Mouse (Mus musculus) CH12.LX (cell line): ENCODE measurements around the gene Ncoa1. TPM values are rescaled to one million over a fixed set of nuclear protein-coding genes. Genes with fewer than 3 reads are reported as not detected.

Experiments used
- DNase-seq: peaks from one replicate; pipeline ENCODE4 v3.0.0-alpha.2; 2013; ENCODE audit errors: extremely low read depth
- H3K27ac ChIP-seq: 2 replicates; pipeline ENCODE4 v1.5.1; 2012; ENCODE audit warnings: low read depth, mild to moderate bottlenecking, control low read depth, moderate library complexity; ENCODE audit not compliant: insufficient read depth
- H3K27me3 ChIP-seq: replicated peaks from 2 replicates; pipeline ENCODE3; 2012; ENCODE audit warnings: inconsistent platforms
- H3K36me3 ChIP-seq, 2 experiments: replicated peaks in 1 of 2; 2 replicates each; pipeline versions ENCODE3 to v1.6.1; 2012; ENCODE audit warnings: inconsistent platforms in 1 of 2, low read length in 1 of 2, mild to moderate bottlenecking in 1 of 2, mixed read lengths in 1 of 2, moderate library complexity in 1 of 2; ENCODE audit not compliant: control insufficient read depth in 1 of 2, insufficient read depth in 1 of 2
- H3K4me1 ChIP-seq, 2 experiments: 2 replicates each; pipeline ENCODE4 v1.6.1; 2012; ENCODE audit warnings: inconsistent platforms in 1 of 2, moderate library complexity in 1 of 2; ENCODE audit not compliant: insufficient read depth in 2 of 2, control insufficient read depth in 1 of 2
- H3K4me2 ChIP-seq: 2 replicates; pipeline ENCODE4 v1.6.1; 2012; ENCODE audit warnings: low read depth, mild to moderate bottlenecking, control low read depth; ENCODE audit not compliant: poor library complexity, insufficient read depth, severe bottlenecking
- H3K4me3 ChIP-seq, 3 experiments: fragments of 150-350 bp in 1 of 3; sonication (generic) in 1 of 3; replicated peaks in 1 of 3; 2 replicates each; pipeline versions ENCODE3 to v1.5.1; 2011 to 2012; ENCODE audit warnings: low read depth in 2 of 3, low read length in 2 of 3, mild to moderate bottlenecking in 2 of 3, moderate library complexity in 2 of 3, control low read depth in 1 of 3, improper control_type of control experiment in 1 of 3, inconsistent platforms in 1 of 3, mixed read lengths in 1 of 3; ENCODE audit not compliant: poor library complexity in 1 of 3
- H3K79me2 ChIP-seq: replicated peaks from 2 replicates; pipeline ENCODE4 v1.6.1; 2012; ENCODE audit warnings: mild to moderate bottlenecking, moderate library complexity; ENCODE audit not compliant: control insufficient read depth, poor library complexity, insufficient read depth, severe bottlenecking; ENCODE audit errors: extremely low read depth
- H3K9ac ChIP-seq: 2 replicates; pipeline ENCODE4 v1.6.1; 2012; ENCODE audit warnings: low read depth, mild to moderate bottlenecking, control low read depth, moderate library complexity; ENCODE audit not compliant: insufficient read depth
- H3K9me3 ChIP-seq: replicated peaks from 2 replicates; pipeline ENCODE3; 2012; ENCODE audit warnings: low read length, inconsistent platforms, mixed read lengths
- CHD1 ChIP-seq: IDR thresholded peaks from 2 replicates; pipeline ENCODE4 v1.6.1; 2012; ENCODE audit warnings: low read depth, low read length, improper control_type of control experiment, inconsistent platforms
- ELF1 ChIP-seq: IDR thresholded peaks from 2 replicates; pipeline ENCODE4 v1.6.1; 2014; ENCODE audit warnings: low read depth, mild to moderate bottlenecking, inconsistent platforms, low read length, improper control_type of control experiment
- EP300 ChIP-seq: IDR thresholded peaks from 2 replicates; pipeline ENCODE4 v1.6.1; 2011; ENCODE audit warnings: low read length, improper control_type of control experiment
- GABPA ChIP-seq: IDR thresholded peaks from 2 replicates; pipeline ENCODE4 v1.6.1; 2012; ENCODE audit warnings: low read depth, low read length, improper control_type of control experiment, inconsistent platforms; ENCODE audit not compliant: insufficient replicate concordance
- JUND ChIP-seq: conservative IDR thresholded peaks from 2 replicates; pipeline ENCODE4 v1.6.1; 2011; ENCODE audit warnings: low read depth, low read length, improper control_type of control experiment
- KAT2A ChIP-seq: IDR thresholded peaks from 2 replicates; pipeline ENCODE4 v1.6.1; 2012; ENCODE audit warnings: low read length, improper control_type of control experiment, inconsistent platforms; ENCODE audit not compliant: insufficient replicate concordance
- MEF2A ChIP-seq: IDR thresholded peaks from 2 replicates; pipeline ENCODE4 v1.6.1; 2014; ENCODE audit warnings: low read depth, mild to moderate bottlenecking, inconsistent platforms, low read length, improper control_type of control experiment, borderline replicate concordance
- MXI1 ChIP-seq: IDR thresholded peaks from 2 replicates; pipeline ENCODE4 v1.6.1; 2011; ENCODE audit warnings: mild to moderate bottlenecking, low read depth, low read length, improper control_type of control experiment
- MYC ChIP-seq: IDR thresholded peaks from 2 replicates; pipeline ENCODE4 v1.6.1; 2011; ENCODE audit warnings: low read depth, mild to moderate bottlenecking, improper control_type of control experiment, low read length
- NELFE ChIP-seq: IDR thresholded peaks from 2 replicates; pipeline ENCODE4 v1.6.1; 2011; ENCODE audit warnings: low read depth, low read length, improper control_type of control experiment
- NRF1 ChIP-seq: IDR thresholded peaks from 2 replicates; pipeline ENCODE4 v1.6.1; 2014; ENCODE audit warnings: low read depth, mild to moderate bottlenecking, inconsistent platforms, low read length, improper control_type of control experiment, moderate library complexity
- RCOR1 ChIP-seq: conservative IDR thresholded peaks from 2 replicates; pipeline ENCODE4 v1.6.1; 2012; ENCODE audit warnings: low read depth, mild to moderate bottlenecking, inconsistent platforms, low read length, improper control_type of control experiment
- TCF12 ChIP-seq: IDR thresholded peaks from 2 replicates; pipeline ENCODE4 v1.6.1; 2014; ENCODE audit warnings: low read depth, mild to moderate bottlenecking, inconsistent platforms, low read length, improper control_type of control experiment
- USF2 ChIP-seq: conservative IDR thresholded peaks from 2 replicates; pipeline ENCODE4 v1.6.1; 2011; ENCODE audit warnings: low read depth, low read length, improper control_type of control experiment
- ZMIZ1 ChIP-seq: IDR thresholded peaks from 2 replicates; pipeline ENCODE4 v1.6.1; 2012; ENCODE audit warnings: low read depth, mild to moderate bottlenecking, inconsistent platforms, low read length, improper control_type of control experiment
- dilution Hi-C: fragments of 300-500 bp; cut with MboI; formaldehyde crosslinking; loops from 2 replicates; pipeline ENCODE4 v1.14.3; 2020; ENCODE audit warnings: low sequenced_read_pairs; ENCODE audit not compliant: extremely low pct_unique_long_range_greater_than_20kb, extremely low pct_ligation_motif_present
- in situ Hi-C: fragments of 300-500 bp; cut with MboI; formaldehyde crosslinking; loops from 3 replicates; pipeline ENCODE4 v1.14.3; 2019; ENCODE audit warnings: low sequenced_read_pairs, low pct_ligation_motif_present, low pct_unique_long_range_greater_than_20kb, mixed read lengths
- polyA plus RNA-seq: library from polyadenylated mRNA; unstranded; fragments of >175 nt; gene quantifications from 2 replicates; pipeline ENCODE4 v1.2.1, GENCODE M21; 2012; ENCODE audit warnings: low read depth; ENCODE audit not compliant: insufficient read length
- total RNA-seq, 2 experiments: library from RNA; depleted of rRNA; stranded (reverse); fragments of 300-350 nt in 1 of 2; fragments of >200 nt in 1 of 2; gene quantifications; 2 replicates each; pipeline ENCODE4 v1.2.3; 2012 to 2014

Gene Ncoa1
- total and polyA plus RNA-seq, 3 experiments, result 2.4 to 6.4 (median 4.2) TPM

DNA sequence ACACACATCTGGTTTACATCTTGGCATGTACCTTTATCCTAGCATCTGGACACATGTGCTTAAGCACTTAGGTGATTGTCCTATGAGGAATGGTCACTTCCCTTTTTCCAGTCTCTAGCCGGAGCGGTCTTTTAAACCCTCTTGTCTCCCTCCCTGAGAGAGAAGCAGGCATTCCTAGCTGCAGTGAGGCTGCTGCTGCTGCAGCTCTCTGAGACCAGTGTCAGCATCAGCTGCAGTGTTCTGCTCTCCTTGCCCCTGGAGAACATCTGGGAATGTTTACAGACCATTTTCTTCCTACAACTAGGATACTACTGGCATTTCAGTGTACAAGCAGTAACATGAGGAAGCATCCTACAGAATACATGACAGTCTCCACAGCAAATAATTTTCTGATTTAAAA is 133.8 kb downstream of the Ncoa1 start:
- no peaks in the 10 kb centered on the region for H3K27me3 ChIP-seq
- H3K36me3 ChIP-seq, result peaks cover 0 to 2% of the 10 kb centered on the region in 2 experiments
- H3K9me3 ChIP-seq, result no peaks in the 10 kb centered on the region
- dilution Hi-C loops (no loop called here), in situ Hi-C loops (no loop called here)
- TF ChIP-seq GABPA (no peak), NELFE (no peak), RCOR1 (no peak), MXI1 (no peak), EP300 (no peak), ZMIZ1 (no peak), NRF1 (no peak), USF2 (no peak), CHD1 (no peak), JUND (no peak), ELF1 (no peak)
- no peak overlapping the region for H3K4me3 ChIP-seq
- no peak overlapping the region for H3K9ac ChIP-seq
- H3K27ac ChIP-seq, result no peak overlapping the region
- no peaks in the 10 kb centered on the region for H3K4me1 ChIP-seq
- DNase-seq, result no peak
- H3K4me2 ChIP-seq, result no peak overlapping the region
- H3K79me2 ChIP-seq, result no peaks in the 10 kb centered on the region

DNA sequence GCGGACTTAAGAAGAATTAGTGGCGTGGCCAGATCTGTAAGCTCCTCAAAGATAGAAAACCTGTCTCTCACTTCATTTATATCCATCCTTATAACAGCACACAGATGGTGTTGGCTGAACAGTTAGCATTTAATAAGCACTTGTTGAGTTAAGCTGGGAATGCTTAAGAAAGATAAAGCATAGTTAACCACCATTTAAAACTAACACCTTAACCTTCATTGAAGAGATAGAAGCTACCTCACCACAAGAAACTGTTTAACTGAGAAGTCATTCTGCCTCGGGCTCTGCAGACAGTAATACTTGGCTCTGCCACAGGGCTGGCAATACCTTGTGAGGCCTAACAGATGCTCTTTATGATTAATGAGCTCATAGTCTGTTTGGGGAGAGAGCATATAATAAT is 134.9 kb downstream of the Ncoa1 start:
- Histone ChIP-seq H3K9me3 (no peaks in the 10 kb centered on the region), H3K27me3 (no peaks in the 10 kb centered on the region), H3K36me3 (peaks cover 0 to 4% of the 10 kb centered on the region in 2 experiments), H3K4me1 (no peaks in the 10 kb centered on the region), H3K27ac (no peak overlapping the region), H3K4me2 (no peak overlapping the region), H3K9ac (no peak overlapping the region), H3K79me2 (no peaks in the 10 kb centered on the region), H3K4me3 (no peak overlapping the region)
- no peak for TF ChIP-seq KAT2A
- TF ChIP-seq TCF12, result no peak
- no peak for TF ChIP-seq MYC
- TF ChIP-seq MEF2A, result no peak
- dilution Hi-C loops, result no loop called here
- in situ Hi-C loops, result no loop called here
- DNase-seq, result no peak
